Mouse (Mus musculus) midbrain, embryonic 14.5 days (tissue): ENCODE results near the gene Mybbp1a. TPM values are rescaled to one million over a fixed set of nuclear protein-coding genes. Genes with fewer than 3 reads are reported as not detected.

ENCODE experiments used
- ATAC-seq: fragments of 200-750 bp; cut with Nextera tagmentation; 2 replicates; pipeline ENCODE4 v1.8.0; 2017; ENCODE audit warnings: moderate number of reproducible peaks, moderate library complexity; ENCODE audit not compliant: low FRiP score, low TSS enrichment
- DNase-seq: peaks from one replicate; pipeline ENCODE4 v3.0.0-alpha.2; 2015
- H3K27ac ChIP-seq: fragments of 300-500 bp; sonication (generic); replicated peaks from 2 replicates; pipeline ENCODE4 v1.5.1; 2014; ENCODE audit warnings: mild to moderate bottlenecking, low read depth, low read length, moderate library complexity
- H3K27me3 ChIP-seq: fragments of 300-500 bp; sonication (generic); 2 replicates; pipeline ENCODE4 v1.6.1; 2014; ENCODE audit warnings: low read length, control low read depth, mixed read lengths; ENCODE audit not compliant: control insufficient read depth, insufficient read depth
- H3K36me3 ChIP-seq: fragments of 300-500 bp; sonication (generic); 2 replicates; pipeline ENCODE4 v1.6.1; 2014; ENCODE audit warnings: low read length, control low read depth; ENCODE audit not compliant: control insufficient read depth, insufficient read depth
- H3K4me1 ChIP-seq: fragments of 300-500 bp; sonication (generic); 2 replicates; pipeline ENCODE4 v1.6.1; 2014; ENCODE audit warnings: mild to moderate bottlenecking, antibody characterized with exemption, low read length, control low read depth; ENCODE audit not compliant: control insufficient read depth, insufficient read depth
- H3K4me2 ChIP-seq: fragments of 300-500 bp; sonication (generic); 2 replicates; pipeline ENCODE4 v1.6.1; 2014; ENCODE audit warnings: mild to moderate bottlenecking, low read length, moderate library complexity
- H3K4me3 ChIP-seq: fragments of 300-500 bp; sonication (generic); replicated peaks from 2 replicates; pipeline ENCODE4 v1.5.1; 2014; ENCODE audit warnings: low read depth, low read length
- H3K9ac ChIP-seq: fragments of 300-500 bp; sonication (generic); replicated peaks from 2 replicates; pipeline ENCODE4 v1.6.1; 2014; ENCODE audit warnings: mild to moderate bottlenecking, low read length, moderate library complexity
- H3K9me3 ChIP-seq: fragments of 300-500 bp; sonication (generic); 2 replicates; pipeline ENCODE4 v1.6.1; 2016; ENCODE audit warnings: low read length, control low read depth, mixed read lengths; ENCODE audit not compliant: control insufficient read depth
- WGBS: fragments of 180-500 bp; shearing (Covaris S2); extraction: QIAGEN DNeasy Blood & Tissue Kit; methylation state at CpG from one replicate; pipeline ENCODE4 v1.1.7; 2014; 5-methylcytosine and 5-hydroxymethylcytosine counted together
- polyA plus RNA-seq: library from polyadenylated mRNA; unstranded; fragments of >200 nt; fragmentation: Nextera tagmentation; extraction: Ambion mirVana; gene quantifications from 2 replicates; pipeline ENCODE4 v1.2.1, GENCODE M21; 2014

Mybbp1a gene
- polyA plus RNA-seq, 1 experiment from 2014 or later: 66.0 TPM

DNA sequence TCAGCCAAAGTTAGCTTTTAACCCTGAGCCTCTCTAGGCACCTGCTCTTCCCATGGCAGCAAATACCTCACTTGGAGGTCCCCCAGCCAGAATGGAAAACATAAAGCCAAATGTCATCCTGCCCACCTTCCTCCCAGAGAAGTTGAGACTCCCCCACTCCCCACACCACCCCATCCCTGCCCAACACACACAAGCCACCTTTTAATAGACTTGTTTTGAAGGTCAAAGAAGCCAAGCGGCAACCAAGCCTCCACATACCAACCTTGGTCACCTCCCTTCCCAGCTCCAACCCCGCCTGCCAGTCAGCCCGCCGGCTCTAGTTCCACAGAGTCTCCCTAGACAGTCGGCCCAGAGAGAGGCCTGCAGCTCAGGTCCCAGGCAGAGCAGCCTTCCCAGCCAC lies 39.1 kb upstream of the Mybbp1a start:
- H3K27me3 ChIP-seq: no peaks in the 10 kb centered on the region
- no peak overlapping the region for H3K4me2 ChIP-seq
- no peaks in the 10 kb centered on the region for H3K36me3 ChIP-seq
- H3K4me3 ChIP-seq: no peak overlapping the region
- DNase-seq (no peak), ATAC-seq (no peak)
- H3K9me3 ChIP-seq: no peaks in the 10 kb centered on the region
- H3K27ac ChIP-seq: no peak overlapping the region
- 85% methylated on average over 5 of the region's 5 CpGs for WGBS
- no peak overlapping the region for H3K9ac ChIP-seq
- no peaks in the 10 kb centered on the region for H3K4me1 ChIP-seq

DNA sequence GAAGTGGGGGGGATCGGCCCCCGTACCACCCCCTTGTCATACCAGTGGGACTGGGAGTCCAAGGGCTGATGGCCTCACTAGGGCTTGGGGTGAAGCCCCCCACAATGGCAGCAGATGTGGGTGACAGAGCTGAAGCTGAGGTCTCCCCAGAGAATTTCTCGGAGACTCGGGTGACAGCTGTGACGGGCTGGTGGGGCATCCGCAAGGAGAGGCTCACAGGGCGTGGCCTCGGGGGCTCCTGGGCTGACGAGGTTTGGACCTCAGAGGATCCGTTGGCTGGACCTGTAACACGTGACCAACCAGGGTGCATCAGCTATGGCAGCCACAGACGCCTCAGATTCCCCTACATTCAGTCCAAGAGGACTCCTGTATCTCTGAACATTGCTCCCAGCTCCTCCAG lies 38.2 kb upstream of the Mybbp1a start:
- no peak overlapping the region for H3K9ac ChIP-seq
- H3K36me3 ChIP-seq: no peaks in the 10 kb centered on the region
- no peak for ATAC-seq
- H3K9me3 ChIP-seq: no peaks in the 10 kb centered on the region
- no peak overlapping the region for H3K4me2 ChIP-seq
- 94% methylated on average over 12 of the region's 12 CpGs for WGBS
- H3K4me1 ChIP-seq: no peaks in the 10 kb centered on the region
- H3K27ac ChIP-seq: no peak overlapping the region
- no peak for DNase-seq
- H3K27me3 ChIP-seq: no peaks in the 10 kb centered on the region
- H3K4me3 ChIP-seq: no peak overlapping the region

GRCm38 (mm10) chr11:72405532-72405931 lies 35.6 kb upstream of the Mybbp1a start:
- no peak overlapping the region for H3K4me3 ChIP-seq
- no peak for DNase-seq

DNA sequence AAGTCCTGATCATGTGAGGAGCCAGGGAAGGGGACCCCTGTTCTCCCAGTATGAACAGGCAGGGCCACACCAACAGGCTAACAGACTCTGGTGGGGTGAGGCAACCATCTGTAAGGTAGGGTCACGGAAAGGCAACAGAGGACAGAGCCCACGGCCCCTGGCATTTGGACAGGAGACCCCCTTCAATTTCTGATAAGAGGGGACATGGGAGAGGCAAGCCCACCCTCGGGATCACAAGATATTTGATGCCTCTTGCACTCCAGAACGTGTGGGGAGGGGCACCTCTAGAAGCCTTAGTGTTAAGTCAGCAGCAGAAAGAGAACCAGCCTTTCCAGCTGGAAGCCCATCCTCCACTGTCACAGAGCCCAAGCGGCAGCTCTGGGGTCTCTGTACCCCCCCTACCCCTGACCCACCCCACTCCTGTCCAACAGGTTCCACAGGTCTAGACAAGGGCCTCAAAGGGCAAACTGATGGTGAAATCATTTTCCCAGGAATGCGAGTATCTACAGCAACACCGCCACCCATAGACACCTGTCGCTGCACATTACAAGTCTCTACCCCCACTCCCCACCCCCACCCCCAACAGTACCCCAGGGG lies 35.0 kb upstream of the Mybbp1a start:
- Histone ChIP-seq H3K4me2 (no peak overlapping the region), H3K9me3 (no peaks in the 10 kb centered on the region), H3K27ac (no peak overlapping the region), H3K4me1 (peaks cover 7% of the 10 kb centered on the region; the same call in 1 of the 2 replicates), H3K36me3 (no peaks in the 10 kb centered on the region), H3K27me3 (peaks cover under 1% of the 10 kb centered on the region; the same call in 1 of the 2 replicates), H3K9ac (no peak overlapping the region), H3K4me3 (no peak overlapping the region)
- DNase-seq (no peak), ATAC-seq (no peak)
- WGBS: 61% methylated on average over 8 of the region's 8 CpGs

More at GRCm38 (mm10) chr11:72405532-72405931, 35.6 kb upstream of the Mybbp1a start:
- no peak overlapping the region for H3K4me2 ChIP-seq
- no peaks in the 10 kb centered on the region for H3K9me3 ChIP-seq
- WGBS: 67% methylated on average over 4 of the region's 4 CpGs
- no peak for ATAC-seq
- no peak overlapping the region for H3K9ac ChIP-seq
- H3K27ac ChIP-seq: no peak overlapping the region
- H3K36me3 ChIP-seq: no peaks in the 10 kb centered on the region
- H3K27me3 ChIP-seq: no peaks in the 10 kb centered on the region; the same call in 1 of the 2 replicates
- H3K4me1 ChIP-seq: peaks cover 1% of the 10 kb centered on the region; the same call in 1 of the 2 replicates

GRCm38 (mm10) chr11:72407081-72407480 lies 34.1 kb upstream of the Mybbp1a start:
- Histone ChIP-seq H3K9me3 (no peaks in the 10 kb centered on the region), H3K9ac (no peak overlapping the region), H3K36me3 (no peaks in the 10 kb centered on the region), H3K4me3 (no peak overlapping the region), H3K27me3 (peaks cover 9% of the 10 kb centered on the region; the same call in 1 of the 2 replicates), H3K4me2 (no peak overlapping the region), H3K27ac (no peak overlapping the region), H3K4me1 (peaks cover 13% of the 10 kb centered on the region)
- DNase-seq (no peak), ATAC-seq (no peak)
- 9% methylated on average over 3 of the region's 3 CpGs for WGBS

GRCm38 (mm10) chr11:72407574-72407973 lies 33.6 kb upstream of the Mybbp1a start:
- Histone ChIP-seq H3K4me2 (no peak overlapping the region), H3K9me3 (no peaks in the 10 kb centered on the region), H3K27ac (no peak overlapping the region), H3K4me1 (peaks cover 13% of the 10 kb centered on the region), H3K36me3 (no peaks in the 10 kb centered on the region), H3K9ac (no peak overlapping the region), H3K27me3 (peaks cover 10% of the 10 kb centered on the region; the same call in 1 of the 2 replicates), H3K4me3 (no peak overlapping the region)
- no peak for DNase-seq
- no peak for ATAC-seq
- WGBS: 21% methylated on average over 7 of the region's 7 CpGs

- ATAC-seq: no peak
- Histone ChIP-seq H3K9ac (no peak overlapping the region), H3K4me2 (no peak overlapping the region), H3K36me3 (no peaks in the 10 kb centered on the region), H3K9me3 (no peaks in the 10 kb centered on the region), H3K4me3 (no peak overlapping the region), H3K27ac (no peak overlapping the region), H3K27me3 (peaks cover 10% of the 10 kb centered on the region; the same call in 1 of the 2 replicates), H3K4me1 (peaks cover 13% of the 10 kb centered on the region)
- DNase-seq: no peak
- WGBS: 64% methylated on average over 9 of the region's 9 CpGs
Measured at GRCm38 (mm10) chr11:72408451-72409170, 32.5 kb upstream of the Mybbp1a start.

- no peak overlapping the region for H3K27ac ChIP-seq
- H3K4me3 ChIP-seq: no peak overlapping the region
- WGBS: 70% methylated on average over 12 of the region's 12 CpGs
- H3K9me3 ChIP-seq: no peaks in the 10 kb centered on the region
- no peaks in the 10 kb centered on the region for H3K36me3 ChIP-seq
- no peak overlapping the region for H3K9ac ChIP-seq
- H3K27me3 ChIP-seq: peaks cover 12% of the 10 kb centered on the region; the same call in 1 of the 2 replicates
- H3K4me2 ChIP-seq: no peak overlapping the region
- ATAC-seq: no peak
- DNase-seq: no peak
- H3K4me1 ChIP-seq: peaks cover 13% of the 10 kb centered on the region
Measured at GRCm38 (mm10) chr11:72409649-72410385, 31.3 kb upstream of the Mybbp1a start.
